Mouse (Mus musculus) liver, embryonic 14.5 days (tissue): Measurements from ENCODE around the gene Cyb561. TPM values are rescaled to one million over a fixed set of nuclear protein-coding genes. Genes with fewer than 3 reads are reported as not detected.

Experiments
- ATAC-seq: fragments of 200-750 bp; cut with Nextera tagmentation; 2 replicates; pipeline ENCODE4 v1.8.0; 2017; ENCODE audit warnings: moderate number of reproducible peaks, mild to moderate bottlenecking, moderate library complexity; ENCODE audit not compliant: insufficient read depth
- DNase-seq, 3 experiments: peaks; one replicate each; pipeline ENCODE4 v3.0.0-alpha.2; 2012 to 2013; ENCODE audit warnings: low read depth in 3 of 3, low spot score in 3 of 3
- H3K27ac ChIP-seq: fragments of 300-500 bp; sonication (generic); 2 replicates; pipeline ENCODE4 v1.5.1; 2014; ENCODE audit warnings: moderate library complexity, mild to moderate bottlenecking, control low read depth, inconsistent platforms
- H3K27me3 ChIP-seq: fragments of 300-500 bp; sonication (generic); 2 replicates; pipeline ENCODE4 v1.6.1; 2014; ENCODE audit warnings: mild to moderate bottlenecking, low read length, moderate library complexity; ENCODE audit not compliant: control insufficient read depth, insufficient read depth
- H3K36me3 ChIP-seq: fragments of 300-500 bp; sonication (generic); replicated peaks from 2 replicates; pipeline ENCODE4 v1.6.1; 2014; ENCODE audit warnings: low read depth; ENCODE audit not compliant: control insufficient read depth, insufficient read depth
- H3K4me1 ChIP-seq, 2 experiments: fragments of 200-500 bp in 1 of 2; fragments of 300-500 bp in 1 of 2; sonication (generic) in 1 of 2; replicated peaks; 2 replicates each; pipeline ENCODE4 v1.6.1; 2012 to 2014; ENCODE audit warnings: antibody characterized with exemption in 1 of 2, inconsistent platforms in 1 of 2, low read length in 1 of 2; ENCODE audit not compliant: control insufficient read depth in 2 of 2, insufficient read depth in 2 of 2
- H3K4me2 ChIP-seq: fragments of 300-500 bp; sonication (generic); 2 replicates; pipeline ENCODE4 v1.6.1; 2014; ENCODE audit warnings: low read depth, mild to moderate bottlenecking, control low read depth, moderate library complexity
- H3K4me3 ChIP-seq, 2 experiments: fragments of 200-500 bp in 1 of 2; fragments of 300-500 bp in 1 of 2; sonication (generic) in 1 of 2; 2 replicates each; pipeline ENCODE4 v1.5.1; 2012 to 2014; ENCODE audit warnings: low read depth in 2 of 2, low read length in 2 of 2, mild to moderate bottlenecking in 2 of 2, control low read depth in 1 of 2, inconsistent platforms in 1 of 2, moderate library complexity in 1 of 2; ENCODE audit not compliant: insufficient read depth in 1 of 2
- H3K9ac ChIP-seq: fragments of 300-500 bp; sonication (generic); replicated peaks from 2 replicates; pipeline ENCODE4 v1.6.1; 2014; ENCODE audit warnings: mild to moderate bottlenecking, control low read depth, moderate library complexity
- H3K9me3 ChIP-seq: fragments of 300-500 bp; sonication (generic); 2 replicates; pipeline ENCODE4 v1.6.1; 2016; ENCODE audit warnings: low read length, mixed read lengths; ENCODE audit not compliant: control insufficient read depth
- CTCF ChIP-seq: IDR thresholded peaks from 2 replicates; pipeline ENCODE4 v1.5.1; 2016; ENCODE audit warnings: antibody characterized with exemption, low read depth, control low read depth
- EP300 ChIP-seq: IDR thresholded peaks from 2 replicates; pipeline ENCODE4 v1.6.1; 2016; ENCODE audit warnings: antibody characterized with exemption, low read depth
- WGBS: fragments of 180-500 bp; shearing (Covaris S2); extraction: QIAGEN DNeasy Blood & Tissue Kit; methylation state at CpG from one replicate; pipeline ENCODE4 v1.1.7; 2014; ENCODE audit not compliant: insufficient replicate concordance; 5-methylcytosine and 5-hydroxymethylcytosine counted together
- polyA plus RNA-seq, 2 experiments: library from polyadenylated mRNA; depleted of rRNA in 1 of 2; stranded (reverse) in 1 of 2; unstranded in 1 of 2; fragments of >200 nt; fragmentation: Nextera tagmentation in 1 of 2; extraction: Ambion mirVana in 1 of 2; gene quantifications; 2 replicates each; pipeline versions ENCODE4 v1.2.1 to v1.2.3; 2012 to 2014

The Cyb561 gene
- polyA plus RNA-seq, 2 experiments: 0.85 to 1.1 TPM

DNA sequence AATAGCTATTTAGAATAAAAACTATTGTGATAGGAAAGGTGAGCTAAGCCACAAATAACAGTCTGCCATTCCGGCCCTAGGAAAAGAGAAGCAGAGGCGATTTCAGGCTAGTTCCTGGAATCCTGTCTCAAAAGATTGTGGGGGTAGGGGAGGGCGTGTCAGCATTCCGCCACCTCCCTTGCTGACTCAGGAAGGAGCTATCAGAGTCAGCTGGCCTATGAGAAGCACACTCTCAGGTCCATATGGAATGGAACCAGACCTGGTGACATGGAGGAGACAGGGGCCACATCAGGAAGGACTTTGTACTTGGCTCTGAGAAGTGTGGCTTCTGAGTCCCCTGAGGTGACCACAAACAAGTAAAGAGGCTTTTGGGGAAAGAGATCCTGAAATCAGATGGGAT is 2.6 kb downstream of the Cyb561 start:
- TF ChIP-seq EP300 (no peak), CTCF (no peak)

GRCm38 (mm10) chr11:105948255-105948654 is 4.9 kb downstream of the Cyb561 start:
- Histone ChIP-seq H3K4me2 (no peak overlapping the region), H3K27me3 (peaks cover 10% of the 10 kb centered on the region), H3K36me3 (no peaks in the 10 kb centered on the region), H3K9me3 (no peaks in the 10 kb centered on the region), H3K4me3 (no peak overlapping the region), H3K27ac (no peak overlapping the region), H3K4me1 (peaks cover 0 to 9% of the 10 kb centered on the region in 2 experiments; a peak in 3 of 4 replicates), H3K9ac (no peak overlapping the region)
- 13% methylated on average over 2 of the region's 2 CpGs for WGBS
- no peak for DNase-seq
- TF ChIP-seq CTCF: no peak
- TF ChIP-seq EP300: no peak
- ATAC-seq: no peak

More for the DNA sequence above, 2.6 kb downstream of the Cyb561 start:
- no peak overlapping the region for H3K4me2 ChIP-seq
- no peak overlapping the region for H3K27ac ChIP-seq
- H3K9ac ChIP-seq: no peak overlapping the region
- DNase-seq: no peak
- peaks cover 0 to 4% of the 10 kb centered on the region in 2 experiments; a peak in 2 of 4 replicates for H3K4me1 ChIP-seq
- no peak for ATAC-seq
- H3K4me3 ChIP-seq: no peak overlapping the region
- 39% methylated on average over 4 of the region's 4 CpGs for WGBS
- no peaks in the 10 kb centered on the region for H3K27me3 ChIP-seq
- H3K36me3 ChIP-seq: no peaks in the 10 kb centered on the region
- H3K9me3 ChIP-seq: no peaks in the 10 kb centered on the region

DNA sequence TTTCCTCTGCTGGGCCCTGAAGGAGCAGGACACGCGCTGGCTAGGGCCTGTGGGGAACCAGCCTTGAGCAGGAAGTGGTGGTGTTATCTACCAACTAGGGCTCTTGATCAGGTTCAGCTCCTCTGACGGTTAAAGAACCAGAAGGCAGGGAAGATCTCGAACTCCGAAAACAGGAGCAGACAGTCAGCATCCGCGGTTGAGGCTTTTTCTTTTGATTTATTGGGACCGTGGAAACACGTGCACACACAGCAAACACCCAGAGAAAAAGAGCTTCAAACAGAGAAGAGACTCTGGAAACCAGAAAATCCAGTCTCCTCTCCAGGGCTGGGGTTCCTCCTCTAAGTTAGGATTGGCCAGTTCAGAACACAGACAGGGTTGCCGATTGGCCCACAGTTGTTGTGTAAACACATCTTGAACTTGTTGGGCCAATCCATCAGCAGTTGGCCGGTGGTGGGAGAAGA is 6.4 kb downstream of the Cyb561 start:
- H3K9ac ChIP-seq: no peak overlapping the region
- H3K4me3 ChIP-seq: no peak overlapping the region
- TF ChIP-seq EP300 (no peak), CTCF (no peak)
- no peak overlapping the region for H3K27ac ChIP-seq
- WGBS: 8% methylated on average over 11 of the region's 11 CpGs
- DNase-seq: no peak
- H3K9me3 ChIP-seq: no peaks in the 10 kb centered on the region
- ATAC-seq: peak; percentile 47; the same call in 1 of the 2 replicates
- H3K36me3 ChIP-seq: no peaks in the 10 kb centered on the region
- peaks cover 11% of the 10 kb centered on the region for H3K27me3 ChIP-seq
- 0 out of 2 replicates have a peak overlapping the region, but pooled peaks have one; percentile 1 for H3K4me2 ChIP-seq
- H3K4me1 ChIP-seq: peaks cover 0 to 12% of the 10 kb centered on the region in 2 experiments; a peak in 3 of 4 replicates

DNA sequence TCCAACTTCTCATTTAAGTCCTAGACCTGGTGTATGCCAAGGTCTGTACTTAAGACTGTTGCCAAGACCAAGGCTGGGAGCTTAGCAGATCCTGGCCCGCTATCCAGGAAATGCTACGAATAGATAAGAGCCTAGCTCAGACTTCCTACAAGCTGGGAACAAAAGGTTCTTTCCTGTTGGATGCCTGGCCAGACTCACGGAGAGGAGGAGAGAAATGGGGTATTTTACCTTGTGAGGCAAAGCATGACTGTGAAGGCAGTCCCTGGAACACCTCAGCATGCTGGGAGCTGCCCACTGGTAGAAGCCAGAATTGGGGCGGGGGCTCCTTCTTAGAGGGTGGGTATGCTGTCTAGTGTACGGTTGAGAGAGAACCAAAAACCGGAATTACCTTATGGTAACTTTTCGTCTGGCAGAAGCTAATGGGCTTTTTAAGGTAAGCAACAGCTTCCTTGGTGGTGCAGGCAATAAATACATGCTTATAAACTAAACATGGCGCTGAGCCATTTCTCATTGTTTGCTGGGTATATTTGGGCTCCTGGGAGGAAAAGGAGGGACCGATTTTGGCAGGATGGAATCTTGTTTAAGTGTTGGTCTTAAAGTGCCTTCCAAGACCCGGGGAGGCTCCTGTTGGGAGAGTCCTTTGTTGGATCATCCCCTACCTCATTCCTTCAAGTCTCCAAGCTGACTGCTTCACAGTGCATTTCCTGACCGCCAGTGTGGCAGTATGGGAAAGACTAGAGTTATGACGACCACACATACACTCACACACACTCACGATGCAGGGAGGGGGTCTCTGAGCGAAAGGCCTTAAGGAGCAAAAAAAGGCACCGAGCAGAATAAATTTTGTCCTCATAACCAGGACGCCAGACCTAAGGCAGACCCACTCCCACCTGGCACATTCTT is 8.1 kb downstream of the Cyb561 start:
- Histone ChIP-seq H3K4me2 (peak overlapping the region; percentile 88), H3K36me3 (no peaks in the 10 kb centered on the region), H3K27ac (no peak overlapping the region), H3K4me3 (peak overlapping the region in 1 of 2 experiments; percentile 64; a peak in 2 of 4 replicates), H3K27me3 (peaks cover 11% of the 10 kb centered on the region), H3K9ac (no peak overlapping the region), H3K9me3 (no peaks in the 10 kb centered on the region), H3K4me1 (peaks cover 0 to 12% of the 10 kb centered on the region in 2 experiments; a peak in 3 of 4 replicates)
- DNase-seq (no peak), ATAC-seq (no peak)
- no peak for TF ChIP-seq EP300
- TF ChIP-seq CTCF: no peak
- WGBS: 58% methylated on average over 16 of the region's 16 CpGs

- Histone ChIP-seq H3K27ac (no peak overlapping the region), H3K9ac (peak overlapping the region; percentile 45), H3K4me2 (peak overlapping the region; percentile 88), H3K4me3 (peak overlapping the region; percentile 64 to 67), H3K36me3 (no peaks in the 10 kb centered on the region), H3K4me1 (peaks cover 0 to 12% of the 10 kb centered on the region in 2 experiments; a peak in 3 of 4 replicates), H3K27me3 (peaks cover 11% of the 10 kb centered on the region), H3K9me3 (no peaks in the 10 kb centered on the region)
- under 1% methylated on average over 59 of the region's 59 CpGs for WGBS
- peak; percentile 66 for ATAC-seq
- no peak for DNase-seq
- TF ChIP-seq CTCF (peak; percentile 76), EP300 (no peak)
Measured at GRCm38 (mm10) chr11:105944126-105944621, 9.0 kb downstream of the Cyb561 start.
